Mouse (Mus musculus): ENCODE measurements around the gene Slco3a1. TPM values are rescaled to one million over a fixed set of nuclear protein-coding genes. Genes with fewer than 3 reads are reported as not detected.
A peak's percentile ranks its signal among the peaks of the same experiment; 100 is the strongest.

Slco3a1 gene
- total RNA-seq, 2 experiments from 2014 or later: 55.2 to 57.3 TPM

- TF ChIP-seq CTCF (conservative IDR thresholded peaks at IDR 0.05): no peak
- H3K4me3 ChIP-seq: no peak overlapping the region
These were observed 59.1 kb downstream of the Slco3a1 start for GRCm38 (mm10) chr7:74495451-74495850.

DNA sequence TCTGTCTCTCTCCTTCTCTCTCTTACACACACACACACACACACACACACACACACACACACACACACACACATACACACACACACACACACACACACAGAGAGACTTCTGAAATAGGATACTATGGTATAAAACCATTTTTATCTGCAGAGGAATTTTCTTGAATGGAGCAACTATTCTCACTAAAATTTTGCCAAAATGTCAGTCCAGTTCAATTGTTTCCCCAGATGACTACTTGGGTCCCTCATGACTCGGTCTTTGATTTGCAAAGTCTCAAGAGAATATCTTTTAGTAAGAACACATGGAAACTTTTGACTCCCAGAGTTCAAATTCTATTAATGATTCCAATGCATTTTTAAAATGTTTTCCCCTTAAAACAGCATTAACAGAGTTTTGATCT is 60.8 kb downstream of the Slco3a1 start:
- no peak for DNase-seq (ENCODE audit: low spot score in 2 of 2)
- no peak for TF ChIP-seq CTCF (conservative IDR thresholded peaks at IDR 0.05)
- no peak overlapping the region for H3K27ac ChIP-seq
- H3K4me3 ChIP-seq: no peak overlapping the region

More at GRCm38 (mm10) chr7:74495451-74495850, 59.1 kb downstream of the Slco3a1 start:
- no peak for DNase-seq (ENCODE audit: low spot score in 2 of 2)
- H3K27ac ChIP-seq: no peak overlapping the region

DNA sequence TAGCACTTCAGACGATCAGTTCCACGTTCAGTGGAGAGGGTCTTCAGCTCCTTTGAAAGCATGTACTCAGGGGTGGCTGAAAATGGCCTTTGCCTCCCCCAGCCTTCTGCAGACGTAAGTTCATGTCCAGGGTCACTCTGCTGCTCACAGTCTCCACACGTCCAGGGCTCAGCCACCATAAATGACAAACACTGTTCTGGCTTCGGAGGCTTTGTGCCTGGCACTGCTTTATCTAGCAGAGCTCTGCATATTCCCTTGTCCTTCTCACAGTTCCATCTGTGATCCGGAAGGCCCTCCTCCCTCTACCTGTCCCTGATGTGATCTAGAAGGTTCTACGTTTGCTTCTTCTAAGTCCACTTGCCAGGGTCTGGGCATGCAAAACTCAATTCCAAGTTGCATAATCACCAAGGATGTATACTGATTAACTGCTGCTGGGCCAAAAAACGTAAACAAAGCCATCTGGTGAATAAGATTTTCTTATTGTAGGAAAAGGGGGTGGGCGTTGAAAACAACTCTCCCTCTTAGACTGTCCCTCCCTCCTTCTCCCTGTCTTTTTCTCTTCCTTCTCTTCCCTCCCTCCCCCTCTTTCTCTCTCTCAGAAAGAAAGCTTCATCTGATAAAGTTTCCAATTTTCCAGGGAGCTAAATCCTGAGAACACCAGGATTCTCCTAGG is 62.8 kb downstream of the Slco3a1 start:
- no peak for DNase-seq (ENCODE audit: low spot score in 2 of 2)
- peak overlapping the region; percentile 57; the same call in 1 of the 2 replicates for H3K27ac ChIP-seq

GRCm38 (mm10) chr7:74488141-74488540 is 66.4 kb downstream of the Slco3a1 start:
- DNase-seq (ENCODE audit: low spot score in 2 of 2): no peak
- Histone ChIP-seq H3K27ac (no peak overlapping the region), H3K4me3 (no peak overlapping the region)
- no peak for TF ChIP-seq CTCF (conservative IDR thresholded peaks at IDR 0.05)

More for the DNA sequence above, 62.8 kb downstream of the Slco3a1 start:
- no peak for TF ChIP-seq CTCF (conservative IDR thresholded peaks at IDR 0.05)
- H3K4me3 ChIP-seq: no peak overlapping the region

DNA sequence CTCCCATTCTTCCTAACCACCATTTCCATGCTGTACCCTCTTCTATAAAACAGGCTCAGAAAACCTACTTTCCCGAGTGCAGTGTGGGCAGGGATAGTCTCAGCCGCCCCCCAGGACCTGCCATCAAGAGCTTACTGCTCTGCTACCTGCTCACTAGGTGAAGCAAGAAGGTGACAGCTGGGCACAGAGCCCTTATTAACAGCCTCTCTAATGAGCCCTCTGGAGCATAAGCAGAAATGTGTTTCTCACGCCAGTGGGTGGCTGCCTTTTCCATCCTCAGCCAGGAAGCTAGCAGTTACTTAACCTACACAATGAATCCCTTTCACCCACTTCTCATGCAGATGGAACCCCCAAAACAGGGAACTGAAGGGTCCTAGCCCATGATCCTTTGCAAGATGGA is 66.9 kb downstream of the Slco3a1 start:
- Histone ChIP-seq H3K27ac (no peak overlapping the region), H3K4me3 (no peak overlapping the region)
- TF ChIP-seq CTCF (conservative IDR thresholded peaks at IDR 0.05): no peak
- DNase-seq (ENCODE audit: low spot score in 2 of 2): no peak

- no peak for DNase-seq (ENCODE audit: low spot score in 2 of 2)
- no peak overlapping the region for H3K27ac ChIP-seq
- no peak overlapping the region for H3K4me3 ChIP-seq
- no peak for TF ChIP-seq CTCF (conservative IDR thresholded peaks at IDR 0.05)
These were observed 68.5 kb downstream of the Slco3a1 start for GRCm38 (mm10) chr7:74486083-74486482.

DNA sequence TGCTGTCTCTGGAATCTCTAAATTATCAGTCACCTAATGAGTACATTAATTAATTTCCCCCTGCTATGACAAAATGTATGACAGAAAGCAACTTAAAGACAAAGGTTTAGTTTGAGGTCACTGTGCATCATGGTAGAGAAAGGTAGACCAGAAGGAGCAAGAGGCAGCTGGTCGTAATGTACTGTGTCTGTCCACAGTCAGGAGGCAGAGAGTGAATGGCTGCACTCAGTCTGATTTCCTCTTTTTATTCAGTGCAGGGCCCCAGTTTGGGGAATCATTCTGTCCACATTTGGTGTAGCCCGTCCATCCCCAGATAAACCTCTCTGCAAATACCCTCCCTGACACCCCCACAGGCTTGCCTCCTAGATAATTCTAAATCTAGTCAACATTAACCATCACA is 68.9 kb downstream of the Slco3a1 start:
- H3K27ac ChIP-seq: no peak overlapping the region
- H3K4me3 ChIP-seq: no peak overlapping the region
- no peak for TF ChIP-seq CTCF (conservative IDR thresholded peaks at IDR 0.05)
- no peak for DNase-seq (ENCODE audit: low spot score in 2 of 2)

DNA sequence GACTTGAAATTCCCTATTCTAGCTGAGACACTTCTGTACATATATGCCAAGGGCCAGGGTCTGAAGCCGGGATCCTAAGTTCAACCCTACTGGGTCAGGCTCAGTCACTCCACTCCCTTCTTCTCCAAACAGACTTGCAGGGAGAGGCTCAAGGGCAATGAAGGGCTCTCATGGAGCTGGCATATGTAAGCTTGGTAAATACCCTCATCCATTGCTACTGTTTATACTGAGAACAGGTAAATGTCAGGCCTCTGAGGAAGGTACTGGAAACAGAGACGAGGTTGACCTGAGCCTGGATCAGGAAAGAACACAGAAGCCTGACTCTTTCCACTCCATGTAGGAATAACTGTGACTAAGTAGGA is 70.6 kb downstream of the Slco3a1 start:
- Histone ChIP-seq H3K27ac (no peak overlapping the region), H3K4me3 (no peak overlapping the region)
- no peak for TF ChIP-seq CTCF (conservative IDR thresholded peaks at IDR 0.05)
- no peak for DNase-seq (ENCODE audit: low spot score in 2 of 2)

GRCm38 (mm10) chr7:74483294-74484023 is 71.1 kb downstream of the Slco3a1 start:
- H3K27ac ChIP-seq: no peak overlapping the region
- no peak overlapping the region for H3K4me3 ChIP-seq
- no peak for TF ChIP-seq CTCF (conservative IDR thresholded peaks at IDR 0.05)
- DNase-seq (ENCODE audit: low spot score in 2 of 2): no peak

- TF ChIP-seq CTCF (conservative IDR thresholded peaks at IDR 0.05): no peak
- H3K27ac ChIP-seq: no peak overlapping the region
- no peak overlapping the region for H3K4me3 ChIP-seq
- no peak for DNase-seq (ENCODE audit: low spot score in 2 of 2)
These were observed 82.8 kb downstream of the Slco3a1 start for GRCm38 (mm10) chr7:74471740-74472139.

GRCm38 (mm10) chr7:74466886-74467285 is 87.7 kb downstream of the Slco3a1 start:
- H3K27ac ChIP-seq: no peak overlapping the region

DNA sequence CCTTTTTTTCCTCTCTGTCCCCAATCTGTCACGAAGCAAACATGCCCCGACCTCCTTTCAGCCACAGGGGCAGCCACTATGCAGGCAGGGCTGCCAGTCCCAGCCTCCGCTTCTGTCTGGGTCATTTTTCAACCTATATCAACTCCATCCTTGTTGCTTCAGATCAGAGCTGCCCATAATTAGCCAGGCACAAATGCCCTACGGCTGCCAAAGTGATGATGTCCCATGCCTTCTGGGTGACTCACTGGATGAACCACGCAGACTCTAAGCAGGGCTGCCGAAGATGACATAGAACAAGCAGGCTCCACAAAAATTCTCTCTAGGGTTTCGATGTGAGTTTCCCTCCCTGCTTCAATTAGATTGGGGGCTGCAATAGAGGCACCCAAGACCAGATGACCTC is 89.9 kb downstream of the Slco3a1 start:
- no peak overlapping the region for H3K4me3 ChIP-seq
- TF ChIP-seq CTCF (conservative IDR thresholded peaks at IDR 0.05): no peak
- DNase-seq (ENCODE audit: low spot score in 2 of 2): no peak
- H3K27ac ChIP-seq: no peak overlapping the region

More at GRCm38 (mm10) chr7:74466886-74467285, 87.7 kb downstream of the Slco3a1 start:
- no peak for DNase-seq (ENCODE audit: low spot score in 2 of 2)
- no peak overlapping the region for H3K4me3 ChIP-seq
- no peak for TF ChIP-seq CTCF (conservative IDR thresholded peaks at IDR 0.05)

DNA sequence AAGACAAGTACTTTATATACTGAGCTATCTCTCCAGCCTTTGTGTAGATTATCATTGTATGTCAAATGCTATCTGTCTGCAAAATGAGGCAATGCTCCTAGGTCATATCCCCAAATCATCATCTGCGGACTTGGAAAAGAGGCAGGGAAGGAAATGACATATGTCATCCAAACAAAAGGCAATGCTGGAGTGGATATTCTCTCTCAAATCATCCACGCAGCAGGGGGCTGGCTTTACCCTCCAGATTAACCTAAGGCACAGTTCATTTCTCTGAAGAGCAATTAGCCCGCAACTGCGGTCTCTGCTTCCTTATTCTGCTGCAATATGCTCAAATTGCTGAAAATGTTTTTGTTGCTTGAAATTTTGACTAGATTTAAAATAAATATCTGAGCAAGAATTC is 92.1 kb downstream of the Slco3a1 start:
- no peak for TF ChIP-seq CTCF (conservative IDR thresholded peaks at IDR 0.05)
- no peak overlapping the region for H3K4me3 ChIP-seq
- H3K27ac ChIP-seq: no peak overlapping the region
- no peak for DNase-seq (ENCODE audit: low spot score in 2 of 2)

GRCm38 (mm10) chr7:74461736-74462135 is 92.8 kb downstream of the Slco3a1 start:
- TF ChIP-seq CTCF (conservative IDR thresholded peaks at IDR 0.05): no peak
- Histone ChIP-seq H3K27ac (no peak overlapping the region), H3K4me3 (no peak overlapping the region)
- DNase-seq (ENCODE audit: low spot score in 2 of 2): no peak

All from layer of hippocampus, adult 2 months (tissue).